Mouse (Mus musculus) CH12.LX (cell line): Measurements from ENCODE around the gene Slc44a1.

Experiments
- CTCF ChIP-seq, 2 experiments: IDR thresholded peaks in 1 of 2; conservative IDR thresholded peaks in 1 of 2; 2 replicates each; pipeline ENCODE4 v1.5.1; 2011 to 2012; ENCODE audit warnings: low read depth in 2 of 2, low read length in 2 of 2, improper control_type of control experiment in 1 of 2, inconsistent platforms in 1 of 2, mild to moderate bottlenecking in 1 of 2, moderate library complexity in 1 of 2
- EP300 ChIP-seq: IDR thresholded peaks from 2 replicates; pipeline ENCODE4 v1.6.1; 2011; ENCODE audit warnings: low read length, improper control_type of control experiment
- POLR2A ChIP-seq: IDR thresholded peaks from 2 replicates; pipeline ENCODE4 v1.6.1; 2011; ENCODE audit warnings: low read depth, mild to moderate bottlenecking, improper control_type of control experiment, low read length
- USF1 ChIP-seq: IDR thresholded peaks from 2 replicates; pipeline ENCODE4 v1.6.1; 2014; ENCODE audit warnings: low read depth, mild to moderate bottlenecking, inconsistent platforms, low read length, improper control_type of control experiment
- ZMIZ1 ChIP-seq: IDR thresholded peaks from 2 replicates; pipeline ENCODE4 v1.6.1; 2012; ENCODE audit warnings: low read depth, mild to moderate bottlenecking, inconsistent platforms, low read length, improper control_type of control experiment

GRCm38 (mm10) chr4:53621084-53621483 is 180.9 kb downstream of the Slc44a1 start:
- peak; percentile 94 for TF ChIP-seq EP300
- TF ChIP-seq POLR2A = no peak
- no peak for TF ChIP-seq CTCF (conservative IDR thresholded peaks at IDR 0.05 in 1 of 2, IDR thresholded peaks at IDR 0.05 in 1 of 2; ENCODE audit: low read depth in 2 of 2, low read length in 2 of 2)
- no peak for TF ChIP-seq ZMIZ1
- no peak for TF ChIP-seq USF1
